Mouse (Mus musculus) embryonic fibroblast, embryonic 13.5 days (primary cell): ENCODE measurements around the gene Tns3.

ENCODE experiments used
- CTCF ChIP-seq: IDR thresholded peaks from 2 replicates; pipeline ENCODE4 v1.5.1; 2011; ENCODE audit warnings: mild to moderate bottlenecking, control low read depth, low read length, moderate library complexity, borderline replicate concordance; ENCODE audit not compliant: insufficient read depth
- POLR2A ChIP-seq: IDR thresholded peaks from 2 replicates; pipeline ENCODE4 v1.6.1; 2011; ENCODE audit warnings: low read depth, mild to moderate bottlenecking, control low read depth, low read length, moderate library complexity

DNA sequence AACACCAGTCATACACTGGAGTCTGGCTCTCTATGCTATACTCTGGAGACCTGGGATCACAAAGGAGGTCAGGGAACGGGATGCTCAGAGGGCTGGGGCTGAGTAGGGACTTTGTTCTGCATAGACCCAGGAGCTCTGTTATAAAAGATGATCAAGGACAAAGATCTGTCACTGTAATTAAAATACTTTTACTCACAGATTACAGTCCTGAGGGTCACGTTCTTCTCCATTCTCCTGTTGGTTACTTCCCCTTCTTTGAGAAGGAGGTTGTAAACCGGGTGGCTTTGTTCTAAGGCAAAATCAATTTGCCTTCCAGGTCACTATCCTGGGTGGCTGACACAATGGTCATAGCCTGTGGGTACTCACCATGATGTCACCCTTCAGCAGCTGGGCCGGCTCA, 133.8 kb downstream of the Tns3 start:
- no peak for TF ChIP-seq CTCF
- no peak for TF ChIP-seq POLR2A
